Mouse (Mus musculus): ENCODE results near the gene Slco2b1.
"Not testable (repeated sequence)": the region's sequence is repeated elsewhere in the genome, so short reads cannot be mapped to it uniquely, and the experiment has no call there.

The Slco2b1 gene

DNA sequence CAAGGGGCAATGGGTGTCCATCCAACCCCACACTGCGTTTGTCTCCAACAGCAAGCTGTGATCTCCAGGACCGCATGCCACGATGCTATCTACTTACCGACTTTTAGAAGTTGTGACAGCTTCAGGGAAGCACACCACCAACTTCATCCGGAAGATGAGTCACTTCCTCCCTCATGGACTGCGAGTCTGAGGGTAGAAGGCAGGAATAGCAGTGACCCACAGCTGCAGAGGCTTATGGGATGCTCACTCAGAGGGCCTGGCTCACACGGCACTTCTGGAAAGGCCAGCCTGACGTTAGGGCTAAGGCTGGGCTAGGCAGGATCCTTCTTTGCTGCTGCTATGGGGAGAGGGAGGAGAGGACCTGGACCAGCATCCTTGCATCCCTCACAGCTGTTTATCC, at the start of gene Slco2b1:
Gene Slco2b1, minus strand, starts transcription at position 175 of the 400 bp plus-strand sequence.
- DNase-seq (ENCODE audit: low read depth in 1 of 2, low spot score in 2 of 2), result no peak

DNA sequence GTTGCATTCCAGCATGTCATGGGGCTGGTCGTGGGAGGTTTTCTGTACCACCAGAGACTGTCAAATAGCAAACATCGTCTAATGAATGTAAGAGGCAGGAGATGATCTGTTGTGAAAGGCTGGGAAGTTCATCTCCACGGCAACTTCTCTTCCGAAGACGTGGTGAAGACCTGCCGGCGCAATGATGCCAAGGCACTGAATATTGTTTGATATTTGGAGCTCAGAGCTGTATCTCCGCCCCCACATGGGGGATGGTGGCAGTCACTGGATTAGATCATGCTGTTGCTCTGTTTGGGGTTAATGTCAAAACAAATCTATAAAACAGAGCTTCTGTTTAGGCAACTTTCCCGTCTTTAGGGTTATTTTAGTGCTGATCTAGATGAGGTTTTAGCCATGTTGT, 28.1 kb upstream of the Slco2b1 start:
- DNase-seq (ENCODE audit: low read depth in 1 of 2, low spot score in 2 of 2), result no peak

DNA sequence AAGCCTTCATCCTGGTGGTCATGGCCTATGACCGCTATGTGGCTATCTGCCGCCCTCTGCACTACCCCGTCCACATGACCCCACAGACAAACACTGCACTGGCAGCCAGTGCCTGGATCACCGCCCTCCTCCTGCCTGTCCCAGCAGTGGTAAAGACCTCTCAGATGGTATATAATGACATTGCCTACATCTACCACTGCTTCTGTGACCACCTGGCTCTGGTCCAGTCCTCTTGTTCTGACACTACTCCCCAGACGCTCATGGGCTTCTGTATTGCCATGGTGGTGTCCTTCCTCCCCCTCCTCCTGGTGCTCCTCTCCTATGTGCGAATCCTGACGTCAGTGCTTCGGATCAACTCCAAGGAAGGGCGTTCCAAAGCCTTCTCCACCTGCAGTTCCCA, 24.4 kb upstream of the Slco2b1 start:
- not testable (repeated sequence) for DNase-seq (ENCODE audit: low read depth in 1 of 2, low spot score in 2 of 2)

DNA sequence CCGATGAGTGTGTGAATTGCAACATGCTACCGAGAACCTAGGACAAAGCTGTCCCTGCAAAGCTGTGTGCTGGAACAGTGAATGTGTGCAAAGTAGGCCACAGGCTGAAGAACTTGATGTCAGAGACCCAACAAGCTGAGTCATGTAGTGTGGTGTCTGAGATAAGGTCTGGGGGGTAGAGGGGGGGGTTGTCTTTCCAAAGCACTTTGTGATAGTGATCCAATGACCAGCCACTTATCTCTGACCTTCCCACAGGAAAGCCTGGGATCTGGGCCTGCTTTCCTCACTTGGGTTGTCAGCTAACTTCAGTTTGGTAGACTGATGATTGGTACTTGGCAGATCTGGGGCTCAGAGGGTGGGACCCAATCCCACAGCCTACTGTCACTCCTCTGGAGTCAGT, 23.5 kb upstream of the Slco2b1 start:
- no peak for DNase-seq (ENCODE audit: low read depth in 1 of 2, low spot score in 2 of 2)

DNA sequence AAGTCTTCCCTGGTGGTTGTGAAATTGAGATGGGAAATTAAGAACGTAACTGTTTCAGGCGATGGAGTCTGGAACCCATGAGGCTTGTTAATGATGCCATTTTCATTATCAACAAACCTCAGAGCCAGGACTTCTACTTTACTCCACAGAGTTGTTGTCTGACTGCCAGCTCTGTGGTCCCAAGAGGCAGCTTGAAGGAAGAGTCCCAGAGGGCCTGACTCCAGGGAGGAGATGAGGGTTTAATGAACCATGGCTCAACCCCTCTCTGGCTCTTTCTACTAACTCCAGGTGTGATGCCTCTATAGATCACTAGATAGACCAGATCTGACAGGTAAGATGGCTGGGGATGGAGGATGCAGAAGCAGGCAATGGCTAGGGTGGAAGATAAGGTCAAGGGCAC, 18.8 kb upstream of the Slco2b1 start, which contains the start of gene Olfr520:
Gene Olfr520, plus strand, starts transcription at position 301 of the 400 bp plus-strand sequence.
- DNase-seq (ENCODE audit: low read depth in 1 of 2, low spot score in 2 of 2), result no peak

DNA sequence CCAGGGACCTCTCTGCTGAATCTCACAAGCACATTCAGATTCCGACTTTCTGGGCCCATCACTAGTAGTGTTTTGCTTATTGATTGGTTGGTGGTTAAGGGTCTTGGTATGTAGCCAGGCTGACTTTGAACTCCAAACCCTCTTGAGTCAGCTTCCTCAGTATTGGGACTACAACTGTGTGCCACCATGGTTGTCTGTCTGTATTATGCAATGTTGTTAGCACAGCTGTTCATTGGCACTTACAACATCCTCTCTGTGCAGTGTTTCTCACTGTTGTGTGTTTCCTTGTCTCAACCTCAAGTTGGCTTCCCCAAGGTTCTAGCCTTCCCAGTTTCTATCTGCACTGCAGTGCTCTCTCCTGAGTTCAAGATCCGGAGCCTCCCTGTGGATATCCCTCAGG, 5.4 kb upstream of the Slco2b1 start:
- no peak for DNase-seq (ENCODE audit: low read depth in 1 of 2, low spot score in 2 of 2)

DNA sequence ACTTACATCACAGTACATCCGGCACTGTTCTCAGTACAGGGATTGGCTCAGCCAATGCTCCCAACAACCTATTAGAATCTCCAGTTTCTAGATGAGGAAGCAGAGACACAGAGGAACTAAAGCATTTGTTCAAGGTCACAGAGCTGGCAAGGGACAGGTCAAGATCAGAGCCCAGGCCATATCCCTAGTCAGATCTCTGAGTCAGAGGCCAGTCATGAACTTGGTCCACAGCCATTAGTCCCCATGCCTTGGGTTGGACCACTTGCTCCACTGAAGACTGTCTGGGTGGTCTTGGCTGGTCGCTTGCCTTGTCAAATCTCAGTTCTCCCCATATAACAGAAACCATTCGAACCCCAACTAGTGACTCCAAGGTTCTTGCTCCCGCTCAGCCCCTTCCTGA, 1.3 kb upstream of the Slco2b1 start:
- no peak for DNase-seq (ENCODE audit: low read depth in 1 of 2, low spot score in 2 of 2)

DNA sequence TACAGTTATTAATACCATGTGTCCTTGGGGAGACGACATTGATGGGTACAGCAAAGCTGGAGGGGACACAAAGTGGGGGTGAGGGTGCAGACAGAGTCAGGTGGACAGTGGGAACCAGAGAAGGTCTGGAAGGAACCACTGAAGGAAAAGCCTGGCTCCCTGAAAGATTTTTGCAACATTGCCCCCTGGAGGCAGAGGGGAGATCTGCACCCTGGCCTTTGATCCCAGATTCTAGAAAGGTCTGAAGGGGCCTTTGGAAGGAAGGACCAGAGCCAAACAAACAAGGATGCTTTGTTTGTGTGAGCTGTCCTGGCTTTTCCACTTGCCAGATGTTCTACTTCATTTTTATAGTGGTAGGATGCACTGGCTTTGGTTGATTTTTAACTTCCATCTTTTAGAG, 664 bp downstream of the Slco2b1 start:
- peak in 1 of 2 experiments; percentile 10 for DNase-seq (ENCODE audit: low read depth in 1 of 2, low spot score in 2 of 2)

DNA sequence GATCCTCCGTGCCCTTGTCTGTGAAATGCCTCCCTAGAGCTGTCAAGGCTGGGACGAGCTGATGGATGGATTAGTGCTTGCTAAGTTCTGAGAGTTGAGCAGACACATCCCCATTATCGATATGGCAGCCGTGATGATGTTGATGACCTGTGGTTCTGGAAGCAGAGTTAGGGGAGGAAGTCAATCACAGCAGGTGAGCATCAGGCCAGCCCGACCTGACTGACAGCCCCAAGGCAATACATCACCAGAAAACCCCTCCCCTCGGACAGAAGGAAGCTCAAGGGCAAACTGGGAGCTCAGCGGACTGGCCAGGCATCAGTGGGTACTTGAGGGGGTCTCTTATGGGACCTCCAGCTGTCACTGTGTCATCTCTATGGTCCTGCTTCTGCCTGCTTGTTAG, 1.1 kb downstream of the Slco2b1 start:
- DNase-seq (ENCODE audit: low read depth in 1 of 2, low spot score in 2 of 2), result no peak

DNA sequence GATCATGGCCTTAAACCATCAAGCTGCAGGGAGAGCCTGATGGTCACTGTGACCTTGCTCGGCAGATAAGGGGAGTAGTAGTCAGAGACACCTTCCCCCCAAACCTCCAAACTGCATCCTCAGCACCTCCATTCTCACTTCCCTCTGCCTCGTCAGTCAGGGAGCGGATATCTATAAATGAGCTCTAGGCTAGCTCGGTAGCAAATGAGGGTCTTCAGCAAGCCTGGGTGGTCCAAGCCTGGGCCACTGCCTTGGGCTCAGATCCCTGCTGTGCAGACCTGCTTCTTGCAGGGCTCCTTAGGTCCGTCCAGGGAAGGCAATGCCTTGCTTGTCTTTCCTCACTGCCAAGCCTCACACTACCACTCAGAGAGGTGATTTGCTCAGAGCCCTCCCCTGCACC, 2.4 kb downstream of the Slco2b1 start:
- no peak for DNase-seq (ENCODE audit: low read depth in 1 of 2, low spot score in 2 of 2)

DNA sequence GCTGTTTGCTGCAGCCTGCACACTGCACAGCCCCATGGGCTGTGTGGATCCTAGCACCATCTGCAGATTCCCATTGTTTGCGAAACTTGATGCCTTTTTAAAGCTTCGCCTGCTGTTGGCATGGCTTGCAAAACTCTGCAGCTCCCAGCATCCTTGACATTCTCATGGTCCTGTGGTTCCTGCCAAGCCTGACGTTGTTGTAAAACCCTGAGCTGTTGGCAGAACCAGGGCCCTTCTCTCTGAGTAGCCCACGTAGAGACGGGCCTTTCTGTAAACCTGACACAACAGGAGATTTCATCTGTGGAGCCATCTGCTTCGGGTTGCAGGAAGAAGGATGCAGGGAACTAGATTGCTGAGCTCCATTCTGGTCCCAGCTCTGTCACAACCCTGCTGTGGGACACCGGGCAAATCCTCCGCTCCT, 2.8 kb downstream of the Slco2b1 start:
- DNase-seq (ENCODE audit: low read depth in 1 of 2, low spot score in 2 of 2), result no peak

DNA sequence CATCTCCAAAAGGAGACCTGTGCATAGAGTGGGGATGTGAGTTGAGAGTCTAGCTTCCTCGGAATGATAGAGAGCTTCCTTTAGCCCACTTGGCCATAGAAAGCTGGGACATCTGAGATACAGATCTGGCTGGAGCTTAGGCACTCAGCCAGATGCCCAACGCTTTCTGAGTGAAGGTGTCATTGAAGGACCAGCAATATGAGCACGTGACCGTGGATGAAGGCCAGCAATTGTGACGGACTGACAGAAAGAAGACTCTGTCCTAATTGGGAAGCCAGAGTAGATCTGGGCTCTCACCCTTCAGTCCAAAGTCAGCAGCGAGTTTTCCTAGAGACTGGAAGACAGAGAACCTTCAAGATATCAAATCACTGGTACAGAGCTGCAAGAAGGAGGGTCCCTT, 3.5 kb downstream of the Slco2b1 start:
- no peak for DNase-seq (ENCODE audit: low read depth in 1 of 2, low spot score in 2 of 2)

DNA sequence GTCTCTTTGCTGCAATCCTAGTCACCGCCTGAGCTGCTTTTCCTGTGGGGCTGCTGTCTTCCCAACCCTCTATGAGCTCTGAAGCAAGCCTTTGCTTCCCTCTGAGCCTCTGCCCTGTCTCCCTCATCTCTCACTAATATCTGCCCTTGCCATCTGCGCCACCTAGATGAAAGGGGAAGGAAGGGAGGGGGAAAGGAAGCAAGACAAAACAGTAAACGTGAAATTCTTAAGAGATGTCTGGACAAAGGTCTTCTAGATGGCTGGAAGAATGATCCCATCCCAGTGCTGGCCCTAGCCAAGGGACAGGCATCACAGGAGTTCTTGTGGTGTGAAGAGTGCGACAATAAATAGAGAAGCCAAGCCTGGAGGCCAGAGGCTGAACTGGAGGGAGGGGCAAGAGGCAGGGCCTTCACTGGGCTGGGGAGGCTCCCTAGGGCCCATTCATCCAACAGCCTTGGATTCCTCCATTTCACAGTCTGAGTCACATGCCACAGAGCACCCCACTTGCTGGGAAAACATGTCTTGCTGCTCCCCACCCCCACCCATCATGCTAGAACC, 4.0 kb downstream of the Slco2b1 start:
- no peak for DNase-seq (ENCODE audit: low read depth in 1 of 2, low spot score in 2 of 2)

DNA sequence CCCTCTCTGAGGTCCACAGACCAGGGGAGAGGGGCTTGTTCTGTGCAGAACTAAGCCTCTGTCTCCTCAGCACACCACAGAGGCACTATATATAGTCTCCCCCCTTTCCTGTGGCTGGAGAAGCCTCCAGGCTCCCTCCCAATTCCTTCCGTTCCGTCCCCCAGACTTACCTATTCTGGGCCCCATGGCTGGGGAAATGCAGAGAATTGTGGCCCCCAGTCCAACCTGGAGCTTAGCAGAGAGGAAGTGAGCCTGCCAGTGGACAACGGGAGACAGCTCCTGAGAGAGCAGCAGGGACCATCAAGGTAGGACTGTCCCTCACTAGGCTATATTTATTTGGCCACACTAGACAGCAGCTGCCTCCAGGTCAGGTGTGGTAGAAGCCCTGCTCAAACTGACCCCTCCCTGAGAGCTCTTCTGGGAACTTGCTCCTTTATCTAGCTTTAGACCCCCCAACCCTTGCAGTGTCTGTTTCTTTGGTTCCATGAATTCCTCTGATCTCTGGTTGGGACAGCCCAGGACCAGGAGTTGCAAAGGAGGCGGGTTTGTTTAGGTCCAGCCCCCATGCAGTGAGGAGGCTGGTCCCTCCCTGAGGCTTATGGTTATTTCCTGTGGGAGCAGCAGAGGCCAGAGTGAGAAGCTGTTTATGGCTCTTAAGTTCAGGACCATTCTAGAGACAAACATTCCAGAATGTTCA, 4.7 kb downstream of the Slco2b1 start:
- DNase-seq (ENCODE audit: low read depth in 1 of 2, low spot score in 2 of 2), result no peak

DNA sequence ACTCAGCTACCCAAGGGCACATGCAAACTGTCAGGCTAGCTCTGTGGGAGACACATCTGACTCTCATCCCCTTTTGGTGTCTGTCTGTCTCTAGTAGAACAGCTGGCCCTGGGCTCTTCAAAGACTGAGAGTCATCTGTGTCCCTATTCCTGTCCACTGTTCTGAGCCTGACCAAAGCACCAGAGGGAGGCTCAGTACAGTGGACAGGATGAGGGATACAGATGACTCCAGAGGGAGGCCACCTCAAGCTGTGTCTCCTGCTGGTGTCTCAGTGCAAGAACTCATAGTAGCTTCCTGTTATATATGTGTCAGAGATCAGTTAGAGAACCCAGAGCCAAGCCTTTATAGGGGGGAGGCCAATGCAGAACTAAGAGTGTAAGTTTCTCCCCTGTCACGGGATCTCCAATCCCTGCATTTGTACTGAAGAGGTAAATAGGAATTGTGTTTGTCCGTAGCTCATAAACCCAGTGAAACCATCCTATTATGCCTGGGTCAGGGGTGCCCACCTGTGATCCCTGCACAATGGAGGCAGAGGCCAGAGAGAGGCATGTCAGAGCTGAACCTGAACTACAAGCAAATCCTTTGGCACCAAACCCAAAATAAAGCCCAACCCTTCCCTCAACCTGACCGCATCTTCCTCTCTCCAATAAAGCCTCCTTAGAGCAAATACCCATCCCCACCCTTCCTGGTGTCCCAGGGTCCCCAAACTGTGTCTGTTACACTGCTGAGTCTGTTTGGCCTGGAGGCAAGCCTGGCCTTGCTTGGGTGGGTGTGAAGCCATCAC, 6.2 kb downstream of the Slco2b1 start:
- no peak for DNase-seq (ENCODE audit: low read depth in 1 of 2, low spot score in 2 of 2)

DNA sequence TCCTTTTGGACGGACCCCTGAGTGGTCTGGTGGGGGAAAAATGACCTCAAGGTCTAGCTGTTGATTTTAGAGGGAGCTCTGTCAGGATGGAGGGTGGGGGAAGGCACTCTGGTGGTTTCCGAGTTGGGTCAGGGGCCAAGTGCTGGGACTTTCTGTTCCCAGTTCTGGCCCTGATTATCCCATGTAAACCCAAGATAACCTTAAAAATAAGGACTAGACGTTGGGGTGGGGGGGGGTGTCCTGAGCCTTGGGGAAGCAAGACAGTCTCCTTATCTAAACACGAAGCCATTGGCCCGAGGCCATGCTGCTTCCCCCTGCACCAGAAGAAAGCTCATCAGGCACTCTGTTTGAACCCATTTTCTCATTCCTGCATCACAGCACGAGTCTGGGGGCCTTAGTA, 8.9 kb downstream of the Slco2b1 start:
- no peak for DNase-seq (ENCODE audit: low read depth in 1 of 2, low spot score in 2 of 2)

DNA sequence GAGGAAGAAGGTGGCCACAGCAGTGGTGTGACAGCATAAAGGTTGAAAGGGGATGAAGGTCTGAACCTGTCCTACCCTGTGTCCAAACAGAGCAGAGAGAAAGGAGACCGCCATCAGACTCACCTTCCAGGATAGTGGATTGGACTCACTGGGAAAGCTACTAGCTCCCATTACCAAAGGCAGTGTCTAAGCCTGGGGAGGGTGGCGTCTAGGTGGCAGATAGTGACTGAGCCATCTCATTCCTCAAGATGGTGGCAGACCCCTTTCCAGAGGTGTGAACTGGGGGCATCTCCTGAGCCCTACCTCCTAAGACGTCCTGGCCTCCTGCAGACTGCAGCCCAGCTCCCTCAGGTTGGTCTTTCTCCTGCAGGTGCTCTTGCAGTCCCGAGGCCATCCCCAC, 10.5 kb downstream of the Slco2b1 start:
- DNase-seq (ENCODE audit: low read depth in 1 of 2, low spot score in 2 of 2), result no peak

DNA sequence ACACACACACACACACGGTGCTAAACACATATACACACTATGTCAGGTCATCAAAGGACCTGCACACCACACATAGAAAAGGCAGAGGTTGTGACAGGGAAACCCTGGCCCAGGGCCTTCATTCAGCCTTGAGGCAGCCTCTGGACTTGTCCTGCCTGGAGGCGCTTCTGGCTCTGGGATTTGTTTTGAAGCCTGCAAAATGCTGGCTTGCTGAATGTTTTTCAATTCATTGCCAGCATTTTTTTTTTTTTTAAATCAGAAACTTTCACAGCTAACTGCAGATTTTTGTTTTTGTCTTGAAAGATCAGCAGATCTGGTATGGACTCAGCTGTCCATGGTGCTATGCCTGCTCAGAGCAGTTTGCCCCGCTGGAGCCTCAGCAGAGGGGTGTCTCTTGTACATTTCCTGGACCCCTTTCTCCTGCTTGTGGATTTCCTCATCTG, 11.4 kb downstream of the Slco2b1 start:
- no peak for DNase-seq (ENCODE audit: low read depth in 1 of 2, low spot score in 2 of 2)

DNA sequence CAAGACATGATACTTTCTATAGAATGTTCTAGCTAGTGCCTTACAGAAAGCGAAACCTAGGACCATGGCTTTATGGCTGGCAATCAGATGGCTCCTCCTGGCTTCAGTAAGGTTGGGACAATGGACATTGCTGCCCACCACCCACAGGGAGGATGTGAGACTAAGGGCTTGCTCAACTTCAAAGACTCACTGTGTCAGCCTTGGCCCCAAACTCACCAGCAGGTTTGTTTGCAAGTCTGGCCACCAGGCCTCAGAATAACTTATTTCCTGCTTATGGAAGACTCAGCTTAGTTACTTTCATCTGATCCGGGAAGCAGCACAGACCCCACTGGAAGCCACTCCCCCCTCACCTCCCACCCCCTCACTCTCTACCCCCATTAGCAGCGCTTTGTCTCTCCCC, 12.0 kb downstream of the Slco2b1 start:
- DNase-seq (ENCODE audit: low read depth in 1 of 2, low spot score in 2 of 2), result peak in 1 of 2 experiments; percentile 17

DNA sequence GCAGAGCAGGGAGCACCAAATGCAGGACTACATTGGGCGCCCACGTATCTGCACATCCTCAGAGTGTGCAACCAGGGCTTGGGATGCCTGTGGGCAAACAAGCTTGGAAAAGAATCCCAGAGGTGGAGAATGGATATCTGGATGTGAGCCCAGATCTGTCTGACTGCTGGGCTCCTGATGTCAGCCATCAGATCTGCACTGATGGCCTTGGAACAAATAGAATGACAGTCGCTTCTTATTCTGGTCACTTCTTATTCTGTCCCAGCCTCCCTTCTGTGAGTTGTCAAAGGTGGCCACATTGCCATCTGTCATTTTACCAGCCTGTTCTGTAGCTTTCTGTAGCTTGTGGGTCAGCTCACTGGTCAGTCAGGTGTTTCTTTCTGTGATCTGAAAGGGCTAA, 12.6 kb downstream of the Slco2b1 start:
- DNase-seq (ENCODE audit: low read depth in 1 of 2, low spot score in 2 of 2), result no peak

DNA sequence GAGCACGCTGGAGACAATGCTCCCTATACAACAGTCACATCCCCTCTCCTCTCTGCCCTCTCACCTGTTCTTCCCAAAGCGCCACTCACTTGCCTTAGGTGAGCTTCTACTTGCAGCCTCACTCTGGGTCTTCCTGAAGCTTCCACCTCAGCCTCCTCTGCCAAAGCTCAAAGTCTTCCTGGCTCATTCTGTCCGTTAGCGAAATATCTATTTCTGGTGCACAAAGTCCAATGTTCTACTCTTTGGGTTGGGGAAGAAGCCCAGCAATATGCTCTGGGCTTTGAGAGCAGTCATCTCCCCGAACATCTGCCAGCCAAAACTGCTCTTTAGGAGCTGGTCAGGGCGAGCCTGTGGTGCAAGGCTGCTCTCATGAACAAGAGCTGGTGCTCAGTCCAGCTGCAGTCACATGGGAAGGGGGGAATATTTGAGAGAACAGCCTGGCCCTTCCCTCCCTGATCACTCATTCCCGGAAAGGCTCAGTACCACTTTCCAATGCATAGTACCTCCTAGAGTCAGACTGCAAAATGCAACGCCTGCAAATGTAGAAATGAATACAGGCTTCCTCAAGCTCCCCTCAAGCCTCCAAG, 15.6 kb downstream of the Slco2b1 start:
- DNase-seq (ENCODE audit: low read depth in 1 of 2, low spot score in 2 of 2), result no peak

DNA sequence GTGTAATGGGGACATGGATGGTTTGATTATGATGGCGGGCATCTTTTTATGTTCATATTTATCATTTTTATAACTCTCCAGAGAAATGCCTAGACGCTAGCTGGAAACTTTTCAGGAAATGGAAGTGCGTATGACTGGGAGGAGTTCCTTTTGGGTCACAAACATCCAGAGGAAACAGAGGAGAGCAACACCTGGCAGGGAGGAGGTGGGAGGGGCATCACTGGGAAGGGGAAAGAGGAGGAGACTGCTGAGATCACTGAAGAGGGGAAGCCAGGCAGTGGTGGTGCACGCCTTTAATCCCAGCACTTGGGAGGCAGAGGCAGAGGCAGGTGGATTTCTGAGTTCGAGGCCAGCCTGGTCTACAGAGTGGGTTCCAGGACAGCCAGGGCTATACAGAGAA, 16.7 kb downstream of the Slco2b1 start:
- not testable (repeated sequence) for DNase-seq (ENCODE audit: low read depth in 1 of 2, low spot score in 2 of 2)
